Mouse (Mus musculus): Measurements from ENCODE around the gene Gpr162. TPM values are rescaled to one million over a fixed set of nuclear protein-coding genes. Genes with fewer than 3 reads are reported as not detected.
"Not testable (repeated sequence)": the region's sequence is repeated elsewhere in the genome, so short reads cannot be mapped to it uniquely, and the experiment has no call there.

The Gpr162 gene
- polyA plus RNA-seq, 1 experiment from 2014 or later, result 11.3 TPM

DNA sequence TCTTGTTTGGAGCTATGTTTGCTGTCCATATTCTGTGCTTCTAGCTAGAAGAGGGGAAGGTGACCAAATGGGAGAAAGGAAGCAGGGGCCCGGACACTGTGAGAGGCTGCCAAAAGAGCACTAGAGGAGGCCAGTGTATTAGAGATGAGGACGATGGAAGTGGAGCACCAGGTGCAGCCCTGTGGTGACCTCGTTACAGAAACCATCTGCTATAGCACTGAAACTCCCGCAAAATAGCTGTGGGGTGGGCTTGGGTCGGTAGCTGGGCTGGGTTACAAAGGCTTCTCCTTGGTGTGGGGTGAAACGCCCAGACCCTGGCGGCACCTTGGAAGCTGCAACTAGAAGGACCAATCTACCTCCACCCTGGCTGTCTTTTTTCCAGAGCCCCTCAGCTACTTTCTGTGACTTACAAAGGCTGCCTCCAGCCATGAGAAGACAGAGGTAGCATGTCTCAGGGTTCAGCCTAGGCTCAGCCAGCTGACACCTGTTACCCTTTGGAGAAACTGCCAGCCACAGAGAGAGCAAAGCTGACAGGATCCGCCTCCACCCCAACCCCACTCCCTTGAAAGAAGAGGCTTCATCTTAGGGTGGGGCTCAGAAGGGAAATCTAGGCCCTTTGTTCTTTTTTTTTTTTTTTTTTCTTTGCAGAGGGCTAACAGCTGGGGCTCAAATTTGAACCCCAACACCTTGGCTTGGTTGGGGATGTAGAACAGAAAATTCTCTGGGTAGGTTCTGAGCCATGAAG, 36.4 kb upstream of the Gpr162 start:
- WGBS, result 58% methylated on average over 8 of the region's 8 CpGs
- H3K27ac ChIP-seq, result no peak overlapping the region

GRCm38 (mm10) chr6:124898359-124898758, 34.6 kb upstream of the Gpr162 start:
- no peak for ATAC-seq (ENCODE audit: low FRiP score)

More for the DNA sequence above, 36.4 kb upstream of the Gpr162 start:
- Histone ChIP-seq H3K9me3 (replicated peaks) (no peaks in the 10 kb centered on the region), H3K4me2 (replicated peaks) (no peak overlapping the region), H3K4me3 (no peak overlapping the region), H3K9ac (no peak overlapping the region), H3K27me3 (no peaks in the 10 kb centered on the region), H3K4me1 (peaks cover 10% of the 10 kb centered on the region), H3K36me3 (no peaks in the 10 kb centered on the region)
- no peak for ATAC-seq (ENCODE audit: low FRiP score)

GRCm38 (mm10) chr6:124894113-124894512, 30.3 kb upstream of the Gpr162 start:
- not testable (repeated sequence) for H3K27ac ChIP-seq; H3K4me2 ChIP-seq (replicated peaks); H3K4me3 ChIP-seq; H3K36me3 ChIP-seq; ATAC-seq (ENCODE audit: low FRiP score); H3K27me3 ChIP-seq; H3K9me3 ChIP-seq (replicated peaks); H3K4me1 ChIP-seq; H3K9ac ChIP-seq
- 93% methylated on average over 2 of the region's 2 CpGs for WGBS

More at GRCm38 (mm10) chr6:124898359-124898758, 34.6 kb upstream of the Gpr162 start:
- H3K4me2 ChIP-seq (replicated peaks), result no peak overlapping the region
- no peaks in the 10 kb centered on the region for H3K27me3 ChIP-seq
- H3K4me1 ChIP-seq, result no peaks in the 10 kb centered on the region
- H3K9me3 ChIP-seq (replicated peaks), result no peaks in the 10 kb centered on the region
- 67% methylated on average over 3 of the region's 3 CpGs for WGBS
- no peak overlapping the region for H3K4me3 ChIP-seq
- no peak overlapping the region for H3K9ac ChIP-seq
- no peak overlapping the region for H3K27ac ChIP-seq
- no peaks in the 10 kb centered on the region for H3K36me3 ChIP-seq

GRCm38 (mm10) chr6:124890997-124891396, 27.2 kb upstream of the Gpr162 start:
- Histone ChIP-seq H3K9me3 (replicated peaks) (no peaks in the 10 kb centered on the region), H3K27ac (no peak overlapping the region), H3K4me2 (replicated peaks) (no peak overlapping the region), H3K27me3 (no peaks in the 10 kb centered on the region), H3K4me3 (no peak overlapping the region), H3K9ac (no peak overlapping the region), H3K36me3 (no peaks in the 10 kb centered on the region), H3K4me1 (no peaks in the 10 kb centered on the region)
- ATAC-seq (ENCODE audit: low FRiP score), result no peak
- 71% methylated on average over 6 of the region's 6 CpGs for WGBS

DNA sequence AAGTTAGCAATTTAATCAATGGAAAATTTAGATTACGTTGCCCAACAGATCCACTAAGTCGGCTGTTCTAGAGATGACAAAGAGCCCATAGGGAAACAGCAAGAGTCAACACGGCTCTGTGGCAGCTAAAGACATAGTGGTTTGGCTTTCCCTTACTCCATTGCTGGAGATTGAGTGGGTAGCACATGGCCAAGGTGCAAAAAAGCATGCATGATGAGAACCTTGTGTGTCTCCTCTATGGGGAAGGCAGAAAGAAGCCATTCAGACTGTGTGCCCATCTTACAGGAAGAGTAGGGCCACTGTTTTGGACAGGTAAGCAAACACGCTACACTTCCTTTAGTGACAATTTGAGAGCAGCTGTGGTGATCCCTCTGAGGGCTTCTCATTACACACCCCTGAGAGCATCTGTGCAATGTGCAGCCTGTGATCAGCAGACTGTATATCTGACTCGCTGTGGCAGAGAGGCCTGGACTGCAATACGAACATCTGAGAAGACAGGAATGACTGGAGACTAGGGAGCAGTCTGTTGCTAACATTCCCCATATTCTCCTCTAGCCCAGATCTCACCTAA, 24.9 kb upstream of the Gpr162 start:
- Histone ChIP-seq H3K4me2 (replicated peaks) (no peak overlapping the region), H3K9ac (no peak overlapping the region), H3K27ac (no peak overlapping the region), H3K36me3 (no peaks in the 10 kb centered on the region), H3K27me3 (no peaks in the 10 kb centered on the region), H3K4me3 (no peak overlapping the region), H3K4me1 (0 out of 2 replicates have a peak, but pooled peaks cover 3% of the 10 kb centered on the region), H3K9me3 (replicated peaks) (no peaks in the 10 kb centered on the region)
- 92% methylated on average over 6 of the region's 6 CpGs for WGBS
- ATAC-seq (ENCODE audit: low FRiP score), result no peak

- WGBS, result 89% methylated on average over 9 of the region's 9 CpGs
- no peaks in the 10 kb centered on the region for H3K9me3 ChIP-seq (replicated peaks)
- H3K27ac ChIP-seq, result no peak within 1 kb of the TSS
- no peak within 1 kb of the TSS for H3K4me2 ChIP-seq (replicated peaks)
- no peak within 1 kb of the TSS; the same call in 1 of the 2 replicates for H3K4me3 ChIP-seq
- no peaks in the 10 kb centered on the region for H3K36me3 ChIP-seq
- H3K4me1 ChIP-seq, result 0 out of 2 replicates have a peak, but pooled peaks cover 3% of the 10 kb centered on the region
- no peak within 1 kb of the TSS for H3K9ac ChIP-seq
- no peak for ATAC-seq (ENCODE audit: low FRiP score)
- H3K27me3 ChIP-seq, result no peaks in the 10 kb centered on the region
These were observed 24.2 kb upstream of the Gpr162 start, which contains the start of gene Cd4 for GRCm38 (mm10) chr6:124887986-124888385. Cd4 (minus strand) TSS chr6:124888221.

DNA sequence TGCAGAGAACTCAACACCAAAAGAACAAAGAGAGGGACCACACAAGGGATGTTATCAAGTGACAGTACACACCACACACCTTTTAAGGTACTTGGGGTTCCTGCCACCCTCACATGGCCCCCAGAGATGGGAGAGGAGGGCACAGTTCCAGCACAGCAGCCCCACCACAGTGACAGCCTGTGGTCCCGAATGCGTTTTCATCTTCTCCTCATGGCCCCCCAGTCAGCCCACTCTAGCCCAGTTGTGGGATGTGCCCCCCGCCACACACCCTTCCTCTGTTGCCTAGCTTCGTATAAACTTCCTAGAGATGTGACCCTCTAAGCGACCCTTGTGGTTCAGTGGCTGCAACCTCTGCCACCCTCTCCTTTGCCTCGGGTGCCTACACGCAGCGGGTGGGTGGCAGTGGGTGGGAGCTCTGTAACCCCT, 22.2 kb upstream of the Gpr162 start:
- Histone ChIP-seq H3K9ac (no peak overlapping the region), H3K27me3 (no peaks in the 10 kb centered on the region), H3K4me3 (no peak overlapping the region), H3K4me1 (0 out of 2 replicates have a peak, but pooled peaks cover 3% of the 10 kb centered on the region), H3K27ac (no peak overlapping the region), H3K9me3 (replicated peaks) (no peaks in the 10 kb centered on the region), H3K36me3 (no peaks in the 10 kb centered on the region), H3K4me2 (replicated peaks) (no peak overlapping the region)
- 90% methylated on average over 8 of the region's 8 CpGs for WGBS
- no peak for ATAC-seq (ENCODE audit: low FRiP score)

DNA sequence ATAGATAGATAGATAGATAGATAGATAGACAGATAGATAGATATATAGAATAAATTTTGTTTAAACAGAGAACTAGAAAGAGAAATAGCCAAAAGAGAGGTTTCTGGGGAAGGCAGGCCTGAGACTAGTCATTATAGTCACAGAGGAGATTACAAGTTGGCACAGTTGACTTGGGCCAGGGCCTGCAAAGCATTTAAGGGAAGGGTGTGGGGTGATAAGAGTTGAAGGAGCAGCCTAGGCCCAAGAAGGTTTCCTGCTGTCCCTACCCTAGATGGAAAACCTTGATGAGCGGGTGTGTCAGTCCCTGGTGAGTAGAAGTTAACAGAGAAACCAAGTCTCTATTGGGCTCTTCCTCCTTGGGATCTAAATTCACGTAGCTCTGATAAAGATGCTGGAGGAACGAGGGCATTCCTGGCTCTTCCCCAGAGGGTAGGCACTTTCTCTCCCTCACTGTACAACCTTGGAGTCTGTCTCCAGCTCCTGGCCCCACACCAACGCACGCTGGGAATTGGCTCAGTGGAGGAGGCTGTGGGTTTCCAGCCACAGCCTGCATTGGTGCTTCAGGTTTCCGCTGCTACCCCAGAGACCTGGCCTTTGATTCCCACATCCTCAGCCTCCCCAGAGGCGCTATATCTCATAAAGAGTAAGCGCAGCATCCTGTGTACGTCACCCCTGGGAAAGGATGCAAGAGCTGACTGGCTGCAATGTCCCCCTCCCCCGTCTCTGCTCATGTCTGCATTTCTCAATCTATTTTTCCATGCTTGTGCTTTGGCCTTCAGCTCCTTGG, 21.1 kb upstream of the Gpr162 start:
- Histone ChIP-seq H3K27ac (no peak overlapping the region), H3K9ac (no peak overlapping the region), H3K4me1 (0 out of 2 replicates have a peak, but pooled peaks cover 3% of the 10 kb centered on the region), H3K9me3 (replicated peaks) (no peaks in the 10 kb centered on the region), H3K27me3 (no peaks in the 10 kb centered on the region), H3K36me3 (no peaks in the 10 kb centered on the region), H3K4me2 (replicated peaks) (no peak overlapping the region), H3K4me3 (no peak overlapping the region)
- no peak for ATAC-seq (ENCODE audit: low FRiP score)
- 77% methylated on average over 10 of the region's 10 CpGs for WGBS

DNA sequence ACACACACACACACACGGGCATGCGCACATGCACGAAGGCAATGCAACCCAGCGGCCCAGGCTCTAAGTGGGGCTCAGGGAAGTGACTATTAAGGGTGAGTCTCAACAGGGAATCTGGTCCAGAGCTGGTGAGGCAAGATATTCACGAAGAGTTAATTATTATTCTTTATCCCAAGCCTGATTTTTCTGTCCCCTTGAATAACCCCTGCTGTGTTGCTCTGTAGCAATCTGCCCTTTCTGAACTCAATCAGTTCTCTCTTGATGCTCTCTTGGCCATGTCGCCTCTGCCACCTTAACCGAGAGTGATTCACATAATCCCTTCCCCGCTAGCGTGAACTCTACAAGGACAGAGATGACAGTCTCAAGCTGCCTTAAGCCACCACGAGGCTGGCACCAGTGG, 19.6 kb upstream of the Gpr162 start:
- WGBS, result 78% methylated on average over 10 of the region's 10 CpGs

GRCm38 (mm10) chr6:124881821-124882220, 18.0 kb upstream of the Gpr162 start:
- H3K4me3 ChIP-seq, result no peak overlapping the region
- H3K9me3 ChIP-seq (replicated peaks), result no peaks in the 10 kb centered on the region
- 96% methylated on average over 9 of the region's 9 CpGs for WGBS
- H3K4me2 ChIP-seq (replicated peaks), result no peak overlapping the region
- no peaks in the 10 kb centered on the region for H3K36me3 ChIP-seq
- H3K27ac ChIP-seq, result no peak overlapping the region
- ATAC-seq (ENCODE audit: low FRiP score), result no peak
- H3K9ac ChIP-seq, result no peak overlapping the region
- 0 out of 2 replicates have a peak, but pooled peaks cover 3% of the 10 kb centered on the region for H3K4me1 ChIP-seq
- H3K27me3 ChIP-seq, result no peaks in the 10 kb centered on the region

More for the DNA sequence above, 19.6 kb upstream of the Gpr162 start:
- Histone ChIP-seq H3K27ac (no peak overlapping the region), H3K27me3 (no peaks in the 10 kb centered on the region), H3K4me2 (replicated peaks) (no peak overlapping the region), H3K36me3 (no peaks in the 10 kb centered on the region), H3K4me3 (no peak overlapping the region), H3K9ac (no peak overlapping the region), H3K4me1 (0 out of 2 replicates have a peak, but pooled peaks cover 3% of the 10 kb centered on the region), H3K9me3 (replicated peaks) (no peaks in the 10 kb centered on the region)
- ATAC-seq (ENCODE audit: low FRiP score), result no peak

GRCm38 (mm10) chr6:124879390-124879789, 15.6 kb upstream of the Gpr162 start:
- Histone ChIP-seq H3K36me3 (no peaks in the 10 kb centered on the region), H3K27me3 (no peaks in the 10 kb centered on the region), H3K9me3 (replicated peaks) (no peaks in the 10 kb centered on the region), H3K27ac (no peak overlapping the region), H3K4me1 (no peaks in the 10 kb centered on the region), H3K4me3 (no peak overlapping the region), H3K4me2 (replicated peaks) (no peak overlapping the region), H3K9ac (no peak overlapping the region)
- 53% methylated on average over 6 of the region's 6 CpGs for WGBS
- ATAC-seq (ENCODE audit: low FRiP score), result no peak

- Histone ChIP-seq H3K9me3 (replicated peaks) (no peaks in the 10 kb centered on the region), H3K36me3 (no peaks in the 10 kb centered on the region), H3K4me1 (no peaks in the 10 kb centered on the region), H3K9ac (no peak overlapping the region), H3K4me2 (replicated peaks) (no peak overlapping the region), H3K27me3 (no peaks in the 10 kb centered on the region), H3K4me3 (no peak overlapping the region), H3K27ac (no peak overlapping the region)
- WGBS, result 60% methylated on average over 2 of the region's 3 CpGs
- ATAC-seq (ENCODE audit: low FRiP score), result no peak
These were observed 10.6 kb upstream of the Gpr162 start for GRCm38 (mm10) chr6:124874348-124874747.
